Mouse (Mus musculus) cortical plate, adult 2 months (tissue): ENCODE data around the gene Cbr4.

Experiments
- CTCF ChIP-seq: fragments of 200-500 bp; IDR thresholded peaks from 2 replicates; pipeline ENCODE4 v1.5.1; 2011; ENCODE audit warnings: mild to moderate bottlenecking, control low read depth, low read length; ENCODE audit not compliant: insufficient read depth; ENCODE audit errors: extremely low read depth
- POLR2A ChIP-seq: fragments of 200-500 bp; IDR thresholded peaks from 2 replicates; pipeline ENCODE4 v1.6.1; 2011; ENCODE audit warnings: mild to moderate bottlenecking, low read length, control low read depth; ENCODE audit not compliant: insufficient read depth; ENCODE audit errors: extremely low read depth

- TF ChIP-seq POLR2A (no peak), CTCF (no peak)
Measured at GRCm38 (mm10) chr8:61522132-61522531, 34.6 kb downstream of the Cbr4 start.
